Mouse (Mus musculus) lung, embryonic 14.5 days (tissue): ENCODE measurements around the gene Itpr2. TPM values are rescaled to one million over a fixed set of nuclear protein-coding genes. Genes with fewer than 3 reads are reported as not detected.

Source experiments
- ATAC-seq: fragments of 200-750 bp; cut with Nextera tagmentation; 2 replicates; pipeline ENCODE4 v1.8.0; 2017; ENCODE audit warnings: mild to moderate bottlenecking, moderate TSS enrichment, moderate library complexity; ENCODE audit not compliant: insufficient read depth
- DNase-seq: peaks from one replicate; pipeline ENCODE4 v3.0.0-alpha.2; 2015
- H3K27ac ChIP-seq: fragments of 300-500 bp; sonication (generic); 2 replicates; pipeline ENCODE4 v1.5.1; 2014; ENCODE audit warnings: low read depth, mild to moderate bottlenecking, moderate library complexity
- H3K27me3 ChIP-seq: fragments of 300-500 bp; sonication (generic); 2 replicates; pipeline ENCODE4 v1.6.1; 2014; ENCODE audit warnings: low read length, control low read depth; ENCODE audit not compliant: insufficient read depth
- H3K36me3 ChIP-seq: fragments of 300-500 bp; sonication (generic); 2 replicates; pipeline ENCODE4 v1.6.1; 2014; ENCODE audit warnings: control low read depth; ENCODE audit not compliant: insufficient read depth
- H3K4me1 ChIP-seq: fragments of 300-500 bp; sonication (generic); 2 replicates; pipeline ENCODE4 v1.6.1; 2014; ENCODE audit warnings: antibody characterized with exemption, control low read depth; ENCODE audit not compliant: insufficient read depth
- H3K4me2 ChIP-seq: fragments of 300-500 bp; sonication (generic); 2 replicates; pipeline ENCODE4 v1.6.1; 2014; ENCODE audit warnings: mild to moderate bottlenecking
- H3K4me3 ChIP-seq: fragments of 300-500 bp; sonication (generic); 2 replicates; pipeline ENCODE4 v1.5.1; 2014; ENCODE audit warnings: low read depth, low read length
- H3K9ac ChIP-seq: fragments of 300-500 bp; sonication (generic); 2 replicates; pipeline ENCODE4 v1.6.1; 2014
- H3K9me3 ChIP-seq: fragments of 300-500 bp; sonication (generic); 2 replicates; pipeline ENCODE4 v1.6.1; 2016; ENCODE audit warnings: low read depth, low read length, control low read depth
- CTCF ChIP-seq: IDR thresholded peaks from 2 replicates; pipeline ENCODE4 v1.5.1; 2016; ENCODE audit warnings: antibody characterized with exemption, low read depth
- WGBS: fragments of 180-500 bp; shearing (Covaris S2); extraction: QIAGEN DNeasy Blood & Tissue Kit; methylation state at CpG from one replicate; pipeline ENCODE4 v1.1.7; 2014; 5-methylcytosine and 5-hydroxymethylcytosine counted together
- polyA plus RNA-seq: library from polyadenylated mRNA; unstranded; fragments of >200 nt; fragmentation: Nextera tagmentation; extraction: Ambion mirVana; gene quantifications from 2 replicates; pipeline ENCODE4 v1.2.1, GENCODE M21; 2014

Itpr2 gene
- polyA plus RNA-seq, 1 experiment from 2014 or later, result 13.1 TPM

- 63% methylated on average over 1 of the region's 1 CpGs for WGBS
- ATAC-seq (no peak), DNase-seq (no peak)
- no peaks in the 10 kb centered on the region for H3K4me1 ChIP-seq
- no peak for TF ChIP-seq CTCF
- H3K4me3 ChIP-seq, result no peak overlapping the region
- no peak overlapping the region for H3K4me2 ChIP-seq
- no peak overlapping the region for H3K9ac ChIP-seq
- no peaks in the 10 kb centered on the region for H3K36me3 ChIP-seq
- no peaks in the 10 kb centered on the region for H3K27me3 ChIP-seq
- H3K9me3 ChIP-seq, result peaks cover 5% of the 10 kb centered on the region; the same call in 1 of the 2 replicates
- no peak overlapping the region for H3K27ac ChIP-seq
Observed at GRCm38 (mm10) chr6:146247906-146248305, 254.1 kb downstream of the Itpr2 start.

GRCm38 (mm10) chr6:146246368-146246767 is 255.7 kb downstream of the Itpr2 start:
- Histone ChIP-seq H3K9me3 (peaks cover 5% of the 10 kb centered on the region; the same call in 1 of the 2 replicates), H3K4me1 (no peaks in the 10 kb centered on the region), H3K9ac (no peak overlapping the region), H3K4me2 (no peak overlapping the region), H3K27ac (no peak overlapping the region), H3K36me3 (no peaks in the 10 kb centered on the region), H3K27me3 (no peaks in the 10 kb centered on the region), H3K4me3 (no peak overlapping the region)
- WGBS, result 80% methylated on average over 6 of the region's 6 CpGs
- no peak for ATAC-seq
- DNase-seq, result no peak
- TF ChIP-seq CTCF, result no peak

GRCm38 (mm10) chr6:146245888-146246287 is 256.1 kb downstream of the Itpr2 start:
- ATAC-seq (no peak), DNase-seq (no peak)
- Histone ChIP-seq H3K9me3 (peaks cover 5% of the 10 kb centered on the region; the same call in 1 of the 2 replicates), H3K4me2 (no peak overlapping the region), H3K4me1 (no peaks in the 10 kb centered on the region), H3K36me3 (no peaks in the 10 kb centered on the region), H3K4me3 (no peak overlapping the region), H3K27me3 (no peaks in the 10 kb centered on the region), H3K9ac (no peak overlapping the region), H3K27ac (no peak overlapping the region)
- 85% methylated on average over 9 of the region's 9 CpGs for WGBS
- no peak for TF ChIP-seq CTCF

- ATAC-seq, result no peak
- Histone ChIP-seq H3K4me2 (no peak overlapping the region), H3K9ac (no peak overlapping the region), H3K27me3 (no peaks in the 10 kb centered on the region), H3K4me3 (no peak overlapping the region), H3K36me3 (no peaks in the 10 kb centered on the region), H3K27ac (no peak overlapping the region), H3K4me1 (no peaks in the 10 kb centered on the region), H3K9me3 (peaks cover 5% of the 10 kb centered on the region; the same call in 1 of the 2 replicates)
- TF ChIP-seq CTCF, result no peak
- WGBS, result 68% methylated on average over 5 of the region's 5 CpGs
- DNase-seq, result no peak
Observed at GRCm38 (mm10) chr6:146243068-146243467, 259.0 kb downstream of the Itpr2 start.

- 84% methylated on average over 3 of the region's 3 CpGs for WGBS
- DNase-seq, result no peak
Observed at GRCm38 (mm10) chr6:146241336-146241735, 260.7 kb downstream of the Itpr2 start.

GRCm38 (mm10) chr6:146235165-146235564 is 266.9 kb downstream of the Itpr2 start:
- Histone ChIP-seq H3K9ac (no peak overlapping the region), H3K27me3 (no peaks in the 10 kb centered on the region), H3K4me2 (no peak overlapping the region), H3K4me3 (no peak overlapping the region), H3K4me1 (no peaks in the 10 kb centered on the region), H3K9me3 (no peaks in the 10 kb centered on the region), H3K27ac (no peak overlapping the region), H3K36me3 (no peaks in the 10 kb centered on the region)
- DNase-seq, result no peak
- WGBS, result 63% methylated on average over 3 of the region's 3 CpGs
- ATAC-seq, result no peak
- TF ChIP-seq CTCF, result no peak

More at GRCm38 (mm10) chr6:146241336-146241735, 260.7 kb downstream of the Itpr2 start:
- peaks cover 5% of the 10 kb centered on the region; the same call in 1 of the 2 replicates for H3K9me3 ChIP-seq
- H3K27ac ChIP-seq, result no peak overlapping the region
- H3K4me2 ChIP-seq, result no peak overlapping the region
- H3K4me3 ChIP-seq, result no peak overlapping the region
- H3K36me3 ChIP-seq, result no peaks in the 10 kb centered on the region
- H3K9ac ChIP-seq, result no peak overlapping the region
- H3K4me1 ChIP-seq, result no peaks in the 10 kb centered on the region
- no peaks in the 10 kb centered on the region for H3K27me3 ChIP-seq
- no peak for TF ChIP-seq CTCF
- no peak for ATAC-seq

- Histone ChIP-seq H3K36me3 (no peaks in the 10 kb centered on the region), H3K4me1 (no peaks in the 10 kb centered on the region), H3K4me3 (no peak overlapping the region), H3K27me3 (no peaks in the 10 kb centered on the region), H3K9ac (no peak overlapping the region), H3K4me2 (no peak overlapping the region), H3K9me3 (no peaks in the 10 kb centered on the region), H3K27ac (no peak overlapping the region)
- TF ChIP-seq CTCF, result no peak
- DNase-seq, result no peak
- WGBS, result 85% methylated on average over 1 of the region's 1 CpGs
- ATAC-seq, result no peak
Observed at GRCm38 (mm10) chr6:146234417-146234816, 267.6 kb downstream of the Itpr2 start.

GRCm38 (mm10) chr6:146230903-146231302 is 271.1 kb downstream of the Itpr2 start:
- H3K4me3 ChIP-seq, result no peak overlapping the region
- H3K36me3 ChIP-seq, result no peaks in the 10 kb centered on the region
- H3K9me3 ChIP-seq, result no peaks in the 10 kb centered on the region
- H3K27me3 ChIP-seq, result no peaks in the 10 kb centered on the region
- H3K4me1 ChIP-seq, result no peaks in the 10 kb centered on the region
- ATAC-seq (no peak), DNase-seq (no peak)
- no peak for TF ChIP-seq CTCF
- 88% methylated on average over 6 of the region's 6 CpGs for WGBS
- no peak overlapping the region for H3K4me2 ChIP-seq
- H3K27ac ChIP-seq, result no peak overlapping the region
- H3K9ac ChIP-seq, result no peak overlapping the region
